Mouse (Mus musculus) ES-Bruce4 (cell line): ENCODE results near the gene Synpo2l.

Experiments used
- CTCF ChIP-seq: IDR thresholded peaks from one replicate; pipeline ENCODE4 v1.8.1; 2011; ENCODE audit warnings: low read depth, low read length
- EP300 ChIP-seq: IDR thresholded peaks from 2 replicates; pipeline ENCODE4 v1.6.1; 2011; ENCODE audit warnings: low read depth, low read length; ENCODE audit not compliant: insufficient read depth
- POLR2A ChIP-seq: IDR thresholded peaks from one replicate; pipeline ENCODE4 v1.8.1; 2011; ENCODE audit warnings: low read length; ENCODE audit not compliant: insufficient read depth

DNA sequence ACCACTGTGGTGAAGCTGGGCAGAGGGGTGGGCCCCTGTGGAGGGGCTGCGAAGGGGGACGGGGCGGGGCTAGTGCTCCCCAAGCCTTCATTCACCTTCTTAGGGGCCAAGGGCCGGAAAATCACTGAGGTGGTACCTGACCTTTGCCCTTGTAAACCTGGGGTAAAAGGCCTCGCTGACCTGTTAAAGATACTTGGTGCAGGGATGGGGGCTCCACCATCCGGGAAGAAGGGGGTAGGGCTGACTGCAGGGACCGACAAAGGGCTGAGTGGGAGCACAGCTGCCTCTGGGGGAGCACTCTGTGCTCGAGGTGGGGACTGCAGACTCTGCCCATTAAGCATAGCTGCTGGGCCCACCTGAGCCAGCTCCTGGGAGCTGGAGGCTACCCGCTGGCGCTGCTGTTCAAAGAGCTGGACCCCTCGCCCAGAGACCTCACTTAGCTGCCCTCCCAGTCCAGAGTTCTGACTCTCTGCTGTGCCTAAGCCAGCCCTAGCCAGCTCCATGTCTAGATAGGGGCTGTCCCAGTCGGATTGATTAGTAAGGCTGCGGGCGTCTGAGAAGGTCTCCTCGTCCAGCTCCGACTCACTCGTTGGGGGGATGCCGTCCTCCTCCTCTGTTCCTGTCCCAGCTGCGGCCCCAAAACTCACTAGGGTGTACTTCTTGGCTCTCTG lies 6.4 kb downstream of the Synpo2l start:
- TF ChIP-seq CTCF (no peak), POLR2A (no peak), EP300 (no peak)
